Mouse (Mus musculus): ENCODE results near the gene Spry2.

GRCm38 (mm10) chr14:105870370-105870936, 26.2 kb downstream of the Spry2 start:
- TF ChIP-seq CTCF (IDR thresholded peaks at IDR 0.05; ENCODE audit: borderline replicate concordance, insufficient read depth, low read depth, low read length) (no peak), POLR2A (IDR thresholded peaks at IDR 0.05; ENCODE audit: borderline replicate concordance, insufficient read depth, low read length) (no peak)

Data from cerebellum, adult 2 months (tissue).